Mouse (Mus musculus) c-Kit-positive CD71-negative TER-119-negative erythroid progenitor cells, embryonic 14.5 days (primary cell): ENCODE data around the gene Glis3.

Experiments used
- DNase-seq: peaks from one replicate; pipeline ENCODE4 v3.0.0-alpha.2; 2013; ENCODE audit warnings: low read depth

Glis3 gene

DNA sequence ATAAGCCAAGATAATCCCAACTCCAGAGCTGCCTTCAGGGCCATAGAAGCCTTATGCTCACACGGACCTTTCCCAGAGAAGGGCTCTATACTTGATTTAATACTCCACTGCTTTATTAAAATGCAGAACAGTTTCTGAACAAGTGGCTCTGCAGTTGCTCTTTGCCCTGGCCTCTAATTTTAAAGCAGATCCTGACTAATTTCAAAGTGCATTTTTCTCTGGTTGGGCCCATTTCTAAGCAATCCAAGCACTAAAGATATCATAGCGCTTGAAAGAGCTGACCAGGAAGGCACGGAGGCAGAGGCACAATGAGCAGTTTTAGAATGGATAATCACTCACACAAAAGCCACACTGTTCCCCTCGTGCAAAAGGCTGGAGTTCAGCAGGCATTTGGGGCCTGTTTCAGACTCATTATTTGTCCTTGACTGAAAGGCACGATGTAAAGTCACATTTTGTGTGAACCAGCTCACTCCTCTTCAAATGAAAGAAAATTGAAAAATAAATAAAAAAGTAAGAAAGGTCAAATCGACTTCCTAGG is 202.5 kb downstream of the Glis3 start:
- DNase-seq = no peak

DNA sequence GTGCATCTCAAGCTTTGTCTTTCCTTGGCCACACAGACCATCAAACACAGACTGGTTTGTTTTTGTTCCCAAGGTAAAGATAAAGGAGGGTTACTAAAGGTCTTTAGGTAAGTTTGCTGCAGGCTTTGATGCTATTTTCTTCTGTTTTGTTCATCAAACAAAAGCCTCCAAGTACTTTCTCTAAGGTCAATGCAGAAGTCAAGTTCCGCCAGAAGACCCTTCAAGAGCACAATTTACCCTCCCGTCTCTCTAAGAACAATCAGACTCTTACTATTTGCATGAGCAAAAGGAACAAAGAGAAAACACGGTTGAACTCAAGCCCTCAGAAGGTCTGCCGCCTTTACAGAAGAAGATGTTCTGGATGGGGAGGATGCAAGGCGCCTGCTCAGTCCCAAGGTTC is 206.3 kb downstream of the Glis3 start:
- no peak for DNase-seq

DNA sequence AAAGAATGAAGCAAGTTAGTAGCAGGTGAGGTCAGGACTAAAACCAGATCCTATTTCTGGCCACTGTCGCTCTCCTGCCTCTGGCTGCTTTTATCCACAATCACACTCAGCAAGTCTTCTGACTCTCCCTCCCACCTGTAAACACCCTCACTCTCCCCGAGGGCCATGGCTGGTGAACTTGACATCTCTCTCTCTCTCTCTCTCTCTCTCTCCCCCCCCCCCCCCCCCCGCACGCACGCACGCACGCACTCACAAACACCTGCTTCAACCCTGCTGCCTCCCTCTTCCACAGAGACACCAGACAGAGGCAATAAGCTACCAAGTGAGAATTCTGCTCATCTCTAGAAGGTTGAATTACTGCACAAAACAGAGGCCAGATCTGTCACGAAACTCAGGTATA is 208.7 kb downstream of the Glis3 start:
- no peak for DNase-seq

DNA sequence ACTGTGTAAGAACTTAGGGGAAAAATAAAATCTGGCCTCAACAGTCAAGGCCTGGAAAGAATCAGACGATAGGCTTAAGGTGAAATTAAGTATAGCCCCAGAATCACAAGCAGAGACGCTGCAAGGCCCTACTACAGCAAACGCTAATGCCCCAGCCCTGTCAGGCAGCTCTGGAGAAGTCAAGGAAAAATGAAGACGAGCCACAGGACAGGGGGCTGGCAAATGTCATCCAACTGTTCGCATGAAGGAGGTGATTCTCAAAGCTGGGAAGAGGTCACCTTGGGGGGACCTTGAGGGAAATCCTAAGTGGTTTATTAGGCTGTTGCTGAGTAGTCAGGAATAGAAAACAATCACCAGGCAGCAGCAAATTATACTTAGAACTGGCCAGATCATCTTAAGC is 214.1 kb downstream of the Glis3 start:
- no peak for DNase-seq

DNA sequence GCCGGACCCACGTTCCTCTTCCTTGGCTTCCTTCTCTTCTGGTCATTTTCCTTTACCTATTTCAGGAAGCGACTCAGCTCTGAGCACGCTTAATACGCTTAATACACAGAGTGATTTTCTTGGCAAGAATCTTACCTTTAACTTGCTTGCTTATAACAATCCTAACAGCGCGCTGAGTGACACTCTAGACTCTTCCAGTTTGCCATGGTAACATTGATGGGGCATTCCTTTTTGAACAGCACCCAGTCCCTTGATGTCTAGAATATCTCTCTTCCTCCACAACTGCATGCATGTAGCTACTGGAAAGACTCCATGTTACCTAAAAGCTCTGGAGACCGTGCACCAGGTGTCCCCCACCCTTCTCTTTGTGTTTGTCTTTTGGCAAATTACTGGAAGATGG is 225.5 kb downstream of the Glis3 start:
- DNase-seq = no peak

DNA sequence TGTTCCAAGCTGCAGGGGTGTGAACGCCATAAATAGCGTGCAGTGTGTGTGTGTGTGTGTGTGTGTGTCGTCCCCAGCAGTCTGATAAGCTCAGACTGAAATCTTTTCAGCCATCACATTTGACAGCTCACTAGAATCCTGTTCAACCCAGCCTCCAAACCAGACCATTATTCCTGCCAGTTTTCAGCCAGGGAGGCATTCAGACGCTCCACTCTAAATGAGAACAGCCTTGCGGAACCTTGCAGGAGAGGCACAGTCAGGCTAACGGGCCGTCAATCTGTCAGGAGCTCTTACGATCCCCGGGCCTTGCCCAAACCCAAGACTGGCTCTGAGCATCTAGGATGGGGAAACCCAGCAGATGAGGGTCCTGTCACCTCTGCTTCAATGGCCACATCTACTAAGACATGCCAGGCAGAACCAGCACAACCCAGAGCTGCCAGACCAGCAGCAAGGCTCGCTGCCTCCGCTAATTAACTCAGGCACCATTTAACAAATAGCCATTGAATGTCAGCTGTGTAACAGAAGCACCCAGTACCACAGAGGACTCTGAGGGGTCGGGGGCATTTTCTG is 226.8 kb downstream of the Glis3 start:
- DNase-seq = no peak

DNA sequence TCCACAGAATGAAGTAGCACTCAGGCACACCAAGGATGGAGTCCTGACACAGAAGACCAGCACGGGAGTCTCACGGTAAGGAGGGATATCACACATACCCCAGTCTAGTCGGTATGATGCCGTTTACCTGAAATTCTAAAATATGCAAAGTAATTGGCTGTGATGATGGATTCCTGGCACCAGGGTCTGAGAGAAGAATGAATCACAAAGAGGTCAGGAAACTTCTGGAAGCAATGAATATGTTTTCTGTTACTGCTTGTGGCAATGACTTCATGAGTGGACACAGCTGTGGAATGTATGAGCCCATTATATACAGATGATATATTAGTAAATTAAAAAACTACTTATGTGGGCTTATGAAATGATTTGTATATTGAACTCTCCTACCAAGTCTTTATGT is 231.1 kb downstream of the Glis3 start:
- no peak for DNase-seq

DNA sequence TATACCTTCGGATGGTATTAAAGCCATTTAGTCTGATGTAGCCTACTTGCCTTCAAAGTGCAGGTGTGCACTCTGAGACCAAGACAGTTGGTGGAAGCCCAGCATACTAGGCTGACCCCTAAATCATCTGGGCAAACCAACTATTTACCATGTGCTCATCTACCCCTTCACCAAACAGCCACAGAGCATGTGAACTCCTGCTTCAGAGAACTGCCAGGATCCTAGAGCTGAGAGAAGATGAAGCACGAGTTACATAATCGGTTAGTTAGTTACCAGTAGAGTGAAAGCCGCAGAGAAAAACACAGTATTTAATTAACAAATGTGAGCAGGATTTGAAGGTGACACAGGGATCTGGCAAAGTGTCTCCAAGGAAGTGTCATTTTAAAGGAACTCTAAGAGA is 237.7 kb downstream of the Glis3 start:
- no peak for DNase-seq

DNA sequence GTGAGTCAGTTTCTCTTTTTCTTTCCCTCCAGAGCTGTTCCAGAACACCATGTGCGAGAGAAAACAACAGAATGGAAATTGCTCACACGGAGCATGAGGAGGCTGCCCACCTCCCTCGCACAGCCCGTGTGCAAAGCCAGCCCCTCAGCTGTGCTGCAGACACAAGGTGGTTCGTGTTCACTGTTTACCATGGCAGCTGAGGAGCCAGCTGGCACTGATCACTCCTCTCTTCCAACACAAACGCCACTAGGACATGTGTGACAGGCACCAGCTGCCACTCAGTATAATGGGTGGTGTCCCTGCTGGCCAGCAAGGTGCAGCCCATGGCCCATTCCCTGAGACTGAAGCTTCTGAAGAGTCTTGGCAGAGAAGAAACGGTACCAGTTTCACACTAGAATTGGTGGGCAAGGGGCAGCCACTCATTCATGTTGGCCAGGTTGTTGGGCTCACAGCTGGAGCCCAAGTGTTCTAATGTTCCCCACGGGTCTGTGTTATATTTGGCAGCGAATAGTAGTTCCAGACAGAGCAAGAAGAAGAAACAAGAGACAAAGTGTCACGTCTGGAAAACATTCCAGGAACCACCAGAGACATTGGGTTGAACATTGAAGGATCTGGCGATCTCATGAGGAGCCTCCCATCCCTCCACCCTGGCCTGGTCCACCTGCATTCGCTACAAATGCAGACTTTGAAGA is 243.3 kb downstream of the Glis3 start:
- no peak for DNase-seq

DNA sequence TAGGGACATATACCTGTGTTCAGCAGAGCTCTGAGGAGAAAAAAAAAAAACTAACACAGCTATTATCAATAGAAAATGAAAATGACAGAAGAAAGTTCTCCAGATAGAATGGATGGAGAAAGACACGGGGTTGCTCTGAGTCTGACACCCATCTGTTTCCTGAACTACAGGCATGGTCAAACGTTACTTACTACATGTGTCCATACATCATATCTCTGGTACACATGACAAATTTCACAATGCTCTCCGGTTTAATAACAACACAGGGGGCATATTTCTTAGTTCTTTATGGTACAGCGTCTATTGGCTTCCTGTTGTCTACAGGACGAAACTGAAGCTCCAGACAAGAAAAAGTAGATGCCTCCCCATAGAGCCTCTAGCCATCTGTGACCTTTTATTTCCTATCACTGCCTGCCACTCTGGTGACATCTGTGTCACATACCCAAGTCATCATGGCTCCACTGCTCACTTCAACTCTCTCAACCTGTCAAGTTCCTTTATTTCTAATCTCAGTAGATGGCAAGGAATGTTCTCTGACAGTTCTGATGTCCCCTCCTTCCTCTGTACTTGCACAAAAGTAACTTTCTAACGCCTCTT is 251.6 kb downstream of the Glis3 start:
- DNase-seq = no peak

DNA sequence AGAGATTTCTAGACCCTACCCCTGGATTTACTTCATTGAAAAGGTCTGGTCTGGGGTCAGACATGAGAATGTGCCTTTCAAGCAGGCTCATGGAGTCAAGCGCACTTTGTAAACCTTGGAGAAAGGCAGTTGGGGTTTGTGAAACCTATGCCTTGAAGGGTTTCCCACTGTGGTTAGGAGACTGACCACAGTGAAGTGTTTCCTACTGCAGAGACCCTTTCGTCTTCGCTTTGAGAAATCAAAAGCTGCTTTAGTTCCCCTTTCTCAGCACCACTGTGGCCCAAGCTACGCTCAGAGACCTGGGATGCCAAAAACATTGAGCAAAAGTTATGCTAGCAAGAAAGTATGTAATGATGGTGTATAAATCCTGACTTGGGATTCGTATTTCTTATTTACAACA is 255.7 kb downstream of the Glis3 start:
- peak; percentile 54 for DNase-seq

DNA sequence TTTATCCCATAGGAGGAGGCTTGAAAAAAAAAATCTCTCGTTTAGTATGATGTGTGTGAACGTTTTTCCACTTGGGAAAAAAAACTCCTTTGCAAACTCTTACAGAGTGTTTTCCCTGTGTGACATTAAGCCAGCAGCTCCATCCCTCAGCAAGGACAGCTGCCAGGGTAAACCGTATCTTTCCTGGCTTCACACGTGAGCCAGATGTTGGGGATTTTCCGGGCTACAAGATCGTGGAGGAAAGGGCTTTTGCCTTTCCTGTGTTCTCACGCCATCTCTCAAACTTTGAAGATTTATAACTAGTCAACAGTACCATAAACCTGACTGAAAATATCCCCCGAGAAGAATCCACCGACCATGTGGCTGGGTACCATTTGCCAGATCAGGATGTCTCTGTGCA is 256.9 kb downstream of the Glis3 start:
- DNase-seq = no peak

DNA sequence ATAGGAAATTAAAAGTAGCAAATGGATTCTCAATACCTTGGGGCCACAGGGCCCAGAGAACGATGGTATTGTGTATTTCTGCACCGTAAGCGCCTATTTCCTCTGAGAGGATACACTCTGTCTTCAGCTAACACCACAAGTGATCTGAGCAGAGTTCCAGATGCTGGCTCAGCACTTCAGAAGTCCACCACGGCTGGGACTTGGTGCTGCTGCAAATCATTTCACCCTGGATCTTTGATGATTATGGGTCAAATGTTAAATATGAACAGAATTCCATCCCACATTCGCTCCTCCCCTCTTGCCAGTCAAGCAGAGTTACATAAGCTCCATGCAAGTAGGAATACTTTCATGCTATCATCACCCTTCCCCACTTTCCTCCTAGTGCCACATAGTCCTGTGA is 263.8 kb downstream of the Glis3 start:
- no peak for DNase-seq

DNA sequence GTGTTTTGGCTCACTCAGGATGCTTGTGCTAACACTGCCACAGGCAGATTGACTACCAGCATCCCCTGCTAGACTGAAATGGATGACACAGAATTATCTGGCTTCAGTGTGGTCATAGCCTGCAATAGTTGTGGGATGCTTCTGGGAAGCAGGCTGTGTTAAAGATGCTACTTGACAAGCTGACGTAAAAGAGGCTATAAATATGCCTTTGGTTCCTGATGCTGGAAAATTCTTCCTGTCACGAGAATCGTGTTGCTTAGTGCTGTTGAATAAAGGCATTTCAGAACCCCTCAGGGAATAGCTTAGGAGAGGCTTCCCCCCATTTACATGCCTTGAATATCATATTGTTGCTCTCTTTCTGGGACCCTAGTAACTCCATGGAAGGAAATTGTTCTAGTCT is 271.1 kb downstream of the Glis3 start:
- no peak for DNase-seq

DNA sequence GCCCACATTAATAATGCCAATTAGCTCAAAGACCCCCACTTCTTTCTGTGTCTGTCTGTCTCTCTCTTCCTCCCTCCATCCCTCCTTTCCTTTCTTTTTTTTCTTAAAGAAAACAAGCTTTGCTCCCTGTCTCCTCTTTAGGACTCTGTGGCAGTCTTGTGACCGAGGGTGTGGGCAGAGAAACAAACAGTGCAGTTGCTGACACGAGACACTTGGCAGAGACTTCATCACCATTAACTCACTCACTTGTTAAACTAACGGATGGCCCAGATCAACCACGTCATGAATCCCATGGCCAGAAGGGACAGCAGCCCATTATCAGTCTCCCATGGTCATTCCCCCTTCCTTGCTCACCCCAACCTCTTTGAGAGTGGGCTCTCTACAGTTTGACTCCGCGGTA is 276.9 kb downstream of the Glis3 start:
- DNase-seq = no peak

DNA sequence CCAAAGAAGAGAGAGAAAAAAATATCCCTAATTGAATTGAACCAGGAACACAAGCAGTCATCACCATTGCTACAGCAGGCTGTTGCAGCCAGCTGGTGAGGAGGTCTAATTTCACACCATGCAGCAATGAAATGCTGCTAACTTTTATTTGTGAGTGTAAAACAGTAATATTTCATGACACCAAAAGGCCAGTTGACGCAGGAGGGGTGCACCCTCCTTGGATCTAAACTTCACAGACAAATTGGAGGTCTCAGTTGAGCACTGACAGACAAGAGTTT is 284.4 kb downstream of the Glis3 start:
- DNase-seq = no peak

DNA sequence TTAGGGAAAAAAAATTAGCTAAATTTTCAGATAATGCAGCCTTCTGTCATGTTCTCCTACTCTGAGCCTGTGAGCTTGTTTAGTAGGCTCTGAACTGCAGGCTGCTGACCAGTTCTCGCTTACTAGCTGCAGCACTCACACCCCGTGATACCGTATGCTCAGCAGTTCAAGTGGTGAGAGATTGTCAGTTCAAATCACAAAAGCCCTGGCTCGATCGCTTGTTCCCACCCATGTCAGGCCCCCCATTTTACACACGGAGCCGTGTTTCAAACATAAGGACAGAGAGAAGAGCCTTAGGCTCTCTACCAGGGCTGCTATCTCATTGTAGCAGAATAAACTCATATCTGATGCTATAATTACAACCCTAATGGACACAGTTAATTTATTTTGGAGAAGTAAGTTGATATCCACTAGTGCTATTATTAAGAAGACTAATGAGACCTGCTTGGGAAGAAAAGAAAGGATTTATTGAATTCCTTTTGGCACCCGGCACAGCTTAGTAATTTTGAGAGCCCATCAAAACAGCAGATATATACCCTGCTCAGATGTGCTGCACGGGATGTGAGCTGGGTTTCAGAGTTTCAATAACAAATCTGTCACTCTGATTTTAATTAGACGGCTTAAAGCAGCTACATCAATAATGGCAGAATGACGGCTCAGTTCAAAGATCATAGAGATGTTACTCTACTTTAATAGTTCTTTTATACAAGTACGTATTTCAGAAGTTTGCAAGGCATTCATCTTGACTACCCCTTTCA is 284.9 kb downstream of the Glis3 start:
- DNase-seq = no peak

DNA sequence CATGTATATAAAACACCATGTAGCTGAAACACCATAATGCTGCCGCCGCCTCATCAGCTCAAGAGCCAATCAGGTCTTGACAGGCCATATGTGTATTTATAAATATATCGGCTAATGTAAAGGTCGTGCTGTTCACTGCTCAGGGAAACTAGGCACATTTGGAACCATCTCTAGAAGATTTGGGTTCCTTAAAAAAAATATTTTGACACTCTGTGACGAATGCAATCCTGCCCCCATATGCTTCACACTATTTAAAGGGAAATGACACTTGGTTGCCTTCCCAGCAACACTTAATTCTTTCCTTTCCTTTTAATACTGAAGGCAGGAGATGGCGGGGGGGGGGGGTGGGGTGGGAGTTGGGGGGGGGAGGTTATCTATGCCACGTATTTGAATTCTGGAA is 286.1 kb downstream of the Glis3 start:
- no peak for DNase-seq

DNA sequence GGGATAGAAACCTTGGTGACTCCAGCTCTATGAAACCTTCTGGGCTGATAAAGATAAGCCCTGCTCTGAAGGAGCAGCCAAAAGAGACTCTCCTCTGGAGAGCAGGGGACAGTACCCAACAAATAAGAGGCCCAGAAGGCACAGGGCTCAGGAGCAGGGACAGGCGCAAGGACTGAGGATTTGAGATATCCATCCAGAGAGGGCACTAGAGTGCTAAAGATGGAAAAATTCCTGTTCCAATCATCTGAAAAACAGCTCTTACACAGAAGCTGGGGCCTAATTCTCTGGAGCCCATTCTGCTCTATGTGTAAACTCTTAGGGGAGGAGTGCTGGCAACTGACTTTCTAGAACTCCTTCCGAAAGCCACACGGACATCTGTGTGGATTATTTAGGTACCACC is 287.0 kb downstream of the Glis3 start:
- no peak for DNase-seq

DNA sequence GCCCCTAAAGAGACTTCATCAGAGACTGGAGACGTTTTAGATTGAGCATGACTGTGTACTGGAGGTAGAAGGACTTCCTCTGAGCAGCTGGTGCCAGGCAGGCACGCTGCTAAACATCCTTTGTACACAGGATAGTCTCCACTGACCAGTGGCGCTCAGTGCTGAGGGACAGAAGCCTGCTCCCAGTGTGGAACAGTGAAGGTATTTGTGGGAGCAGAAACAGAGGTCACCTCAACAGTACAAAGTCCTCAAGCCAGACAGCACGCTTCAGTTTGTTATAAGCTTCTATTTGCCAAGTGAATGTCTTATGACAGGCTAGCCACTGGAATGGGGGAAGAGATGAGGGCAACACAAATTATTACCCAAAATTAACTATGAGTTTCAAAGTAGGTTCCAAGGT is 289.0 kb downstream of the Glis3 start:
- no peak for DNase-seq

DNA sequence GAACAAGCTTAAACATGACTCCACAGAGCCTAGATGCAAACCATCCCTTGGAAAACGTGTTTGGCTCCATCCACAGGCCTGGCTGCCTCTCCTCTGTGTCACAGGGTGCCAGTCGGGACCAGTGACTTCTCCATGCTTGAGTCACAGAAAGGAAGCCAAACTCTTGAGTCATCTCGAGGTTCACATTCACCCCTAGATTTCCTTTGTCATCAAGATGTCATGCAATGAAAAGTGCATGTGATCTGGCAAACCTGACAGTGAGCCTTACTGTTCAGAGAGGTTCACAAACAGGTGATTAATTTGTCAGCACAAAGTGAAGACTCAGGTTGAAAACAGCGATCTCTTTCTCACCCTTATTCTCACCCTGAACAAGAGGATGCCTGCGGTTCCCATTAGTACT is 290.7 kb downstream of the Glis3 start:
- DNase-seq = no peak

DNA sequence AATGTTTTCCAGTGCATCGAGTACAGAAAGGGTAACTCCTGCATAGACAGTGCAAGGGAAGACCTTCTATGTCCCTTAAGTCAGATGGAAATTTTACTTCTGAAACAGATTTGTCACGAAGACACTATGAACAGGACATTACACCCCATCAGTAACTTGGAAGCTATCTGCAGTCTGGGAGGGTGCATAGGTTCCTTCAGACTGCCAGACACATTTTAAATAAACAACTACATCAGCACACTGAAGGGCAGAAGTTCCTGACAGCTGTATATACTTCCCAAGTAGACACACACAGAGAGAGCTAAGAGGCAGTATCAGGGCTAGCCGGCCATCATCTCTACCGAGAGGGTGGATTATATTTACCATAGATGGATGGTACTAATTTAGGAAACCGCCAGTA is 296.5 kb downstream of the Glis3 start:
- DNase-seq = no peak
